In the genomic region with DNA sequence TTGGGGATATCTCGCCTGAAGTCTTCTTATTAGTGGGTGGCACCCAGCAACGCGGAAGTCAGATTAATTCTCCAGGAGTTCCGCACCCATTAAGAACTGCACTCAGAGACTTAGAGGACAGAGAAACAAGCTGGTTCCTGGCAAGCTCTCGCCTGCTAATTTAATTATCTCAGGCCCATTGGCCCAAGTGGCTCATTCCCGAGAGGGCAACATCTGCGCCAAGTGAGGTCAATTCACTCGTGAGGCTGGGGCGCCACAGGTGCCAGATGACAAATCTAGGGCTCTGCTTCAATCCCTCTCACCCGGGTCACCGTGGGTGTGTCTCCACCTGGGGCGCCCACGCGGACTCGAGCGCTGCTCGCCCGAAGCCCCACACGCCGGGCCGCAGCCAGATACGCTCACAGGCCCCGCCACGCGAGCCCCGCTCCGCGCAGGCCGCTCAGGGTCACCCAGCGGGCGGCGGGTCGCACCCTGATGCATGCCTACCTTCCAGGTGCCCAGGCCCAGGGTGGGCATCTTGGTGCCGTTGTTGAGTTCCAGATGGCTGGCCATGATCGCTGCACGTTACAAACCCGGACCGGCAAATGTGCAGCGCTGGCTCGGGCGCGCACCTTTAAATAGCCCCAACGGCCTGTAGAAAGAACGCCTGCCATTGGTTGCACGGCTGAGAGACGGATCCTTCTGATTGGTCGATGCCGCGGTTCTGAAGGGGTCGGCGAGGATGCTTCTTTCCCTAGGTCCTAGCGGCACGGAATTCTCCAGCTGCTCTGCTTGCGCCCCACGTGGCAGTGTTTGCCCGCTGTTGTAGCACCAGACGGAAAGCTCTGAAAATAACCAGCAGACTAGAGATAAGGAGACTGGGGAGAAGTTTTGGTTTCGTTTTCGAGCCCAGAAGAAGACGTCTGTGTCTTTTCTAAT, we compare ENCODE assay signal across 8 mouse cellular contexts. TPM values are rescaled to one million over a fixed set of nuclear protein-coding genes. Genes with fewer than 3 reads are reported as not detected.
DNase-seq lines count a peak whose midpoint lies in the region; ATAC-seq and TF ChIP-seq lines count a peak whose summit lies in the region.

Gene Akr1b3 (minus strand): TSS at position 625 of the 918 bp plus-strand sequence.

- H3K27me3 ChIP-seq in C2C12 (ENCODE audit: control insufficient read depth, insufficient read depth, insufficient read length) (no peaks in the 10 kb centered on the region), myocyte (ENCODE audit: control insufficient read depth, insufficient read depth, insufficient read length) (no peaks in the 10 kb centered on the region)
- peaks cover 8% of the 10 kb centered on the region; the same call in 1 of the 2 replicates for H3K27me3 ChIP-seq in erythroblast, embryonic 14.5 days (ENCODE audit: control insufficient read depth)
- no peaks in the 10 kb centered on the region for H3K27me3 ChIP-seq in heart, embryonic 11.5 days (ENCODE audit: control insufficient read depth, insufficient read depth, low read length)
- H3K27me3 ChIP-seq in kidney, embryonic 16.5 days (ENCODE audit: insufficient read depth, low read length) = no peaks in the 10 kb centered on the region
- no peaks in the 10 kb centered on the region for H3K27me3 ChIP-seq in liver, adult 2 months (ENCODE audit: control insufficient read depth, insufficient read depth, low read length)
- no peaks in the 10 kb centered on the region for H3K27me3 ChIP-seq in splenic B cell, adult 2 months (ENCODE audit: control insufficient read depth, insufficient read depth, low read length, poor library complexity, severe bottlenecking)

- 1% methylated on average over 54 of the region's 60 CpGs for WGBS in heart, embryonic 11.5 days (ENCODE audit: insufficient replicate concordance)
- under 1% methylated on average over 60 of the region's 60 CpGs for WGBS in kidney, embryonic 16.5 days
- WGBS in liver, adult 2 months = 5% methylated on average over 60 of the region's 60 CpGs

- H3K4me2 ChIP-seq in heart, embryonic 11.5 days = peak within 1 kb of the TSS; percentile 88
- peak within 1 kb of the TSS; percentile 94 for H3K4me2 ChIP-seq in kidney, embryonic 16.5 days (replicated peaks; ENCODE audit: low read depth, low read length)
- H3K4me2 ChIP-seq in myocyte (ENCODE audit: low read depth) = peak within 1 kb of the TSS; percentile 96

- DNase-seq in brain, embryonic 14.5 days (ENCODE audit: low read depth) = peak; percentile 98
- DNase-seq in liver, adult 2 months (ENCODE audit: extremely low read depth, low read depth, low spot score) = peak; percentile 81
- DNase-seq in splenic B cell, adult 2 months (ENCODE audit: low read depth, low spot score) = peak; percentile 92

- H3K79me3 ChIP-seq in C2C12 (ENCODE audit: low read depth) = peaks cover 29% of the 10 kb centered on the region

- no peaks in the 10 kb centered on the region; the same call in 1 of the 2 replicates for H3K9me3 ChIP-seq in erythroblast, embryonic 14.5 days (ENCODE audit: control insufficient read depth, low read length)
- H3K9me3 ChIP-seq in heart, embryonic 11.5 days (replicated peaks; ENCODE audit: control insufficient read depth, low read length) = no peaks in the 10 kb centered on the region
- no peaks in the 10 kb centered on the region for H3K9me3 ChIP-seq in kidney, embryonic 16.5 days (ENCODE audit: low read length)

- TF ChIP-seq POLR2A in brain, embryonic 14.5 days (IDR thresholded peaks at IDR 0.05; ENCODE audit: borderline replicate concordance, extremely low read depth, insufficient read depth, insufficient read length, poor library complexity, severe bottlenecking) = peak; percentile 32; the same call in 1 of the 2 replicates
- TF ChIP-seq POLR2A in liver, adult 2 months (IDR thresholded peaks at IDR 0.05; ENCODE audit: extremely low read depth, insufficient read depth, low read length) = no peak
- peak; percentile 79 for TF ChIP-seq POLR2A in myocyte (IDR thresholded peaks at IDR 0.05; ENCODE audit: insufficient read length, low read depth)

- H3K27ac ChIP-seq in heart, embryonic 11.5 days (ENCODE audit: low read depth, low read length) = peak within 1 kb of the TSS; percentile 88
- H3K27ac ChIP-seq in kidney, embryonic 16.5 days (ENCODE audit: low read length) = peak within 1 kb of the TSS; percentile 18; the same call in 1 of the 2 replicates
- H3K27ac ChIP-seq in liver, adult 2 months (replicated peaks; ENCODE audit: insufficient read depth, low read depth, low read length) = no peak within 1 kb of the TSS

- peak within 1 kb of the TSS; percentile 80 for H3K9ac ChIP-seq in heart, embryonic 11.5 days (ENCODE audit: low read depth, low read length)
- peak within 1 kb of the TSS; percentile 80 for H3K9ac ChIP-seq in kidney, embryonic 16.5 days (replicated peaks; ENCODE audit: low read length)
- H3K9ac ChIP-seq in liver, adult 2 months (ENCODE audit: low read depth, low read length) = peak within 1 kb of the TSS; percentile 76

- TF ChIP-seq CTCF in C2C12 (IDR thresholded peaks at IDR 0.05; ENCODE audit: control insufficient read depth, insufficient read depth, insufficient read length) = no peak
- TF ChIP-seq CTCF in brain, embryonic 14.5 days (IDR thresholded peaks at IDR 0.05; ENCODE audit: borderline replicate concordance, extremely low read depth, insufficient read depth, insufficient read length) = peak; percentile 49; the same call in 1 of the 2 replicates
- peak; percentile 44 for TF ChIP-seq CTCF in liver, adult 2 months (IDR thresholded peaks at IDR 0.05; ENCODE audit: low read depth, low read length)

- H3K36me3 ChIP-seq in C2C12 (ENCODE audit: control insufficient read depth, insufficient read depth) (peaks cover 4% of the 10 kb centered on the region), myocyte (ENCODE audit: control insufficient read depth, insufficient read depth) (no peaks in the 10 kb centered on the region)
- H3K36me3 ChIP-seq in erythroblast, embryonic 14.5 days (ENCODE audit: control insufficient read depth) = no peaks in the 10 kb centered on the region
- H3K36me3 ChIP-seq in heart, embryonic 11.5 days (ENCODE audit: control insufficient read depth, insufficient read depth, low read length) = no peaks in the 10 kb centered on the region
- peaks cover 2% of the 10 kb centered on the region; the same call in 1 of the 2 replicates for H3K36me3 ChIP-seq in kidney, embryonic 16.5 days (ENCODE audit: insufficient read depth, low read length)
- no peaks in the 10 kb centered on the region for H3K36me3 ChIP-seq in liver, adult 2 months (ENCODE audit: control insufficient read depth, insufficient read depth, low read length)
- no peaks in the 10 kb centered on the region for H3K36me3 ChIP-seq in splenic B cell, adult 2 months (ENCODE audit: control insufficient read depth, insufficient read depth, low read length, poor library complexity, severe bottlenecking)

- H3K4me3 ChIP-seq in C2C12 (ENCODE audit: insufficient read depth, poor library complexity, severe bottlenecking) (peak within 1 kb of the TSS; percentile 70), myocyte (peak within 1 kb of the TSS; percentile 63)
- H3K4me3 ChIP-seq in erythroblast, embryonic 14.5 days (replicated peaks) = peak within 1 kb of the TSS; percentile 70
- peak within 1 kb of the TSS; percentile 83 for H3K4me3 ChIP-seq in heart, embryonic 11.5 days (ENCODE audit: low read depth, low read length)
- peak within 1 kb of the TSS; percentile 84 for H3K4me3 ChIP-seq in kidney, embryonic 16.5 days (ENCODE audit: low read length)
- H3K4me3 ChIP-seq in liver, adult 2 months (ENCODE audit: insufficient read depth, low read depth, low read length) = peak within 1 kb of the TSS; percentile 80

- H3ac ChIP-seq in C2C12 (ENCODE audit: control insufficient read depth, insufficient read length, low read depth) (peak within 1 kb of the TSS; percentile 56), myocyte (ENCODE audit: control insufficient read depth, insufficient read length) (peak within 1 kb of the TSS; percentile 4)

- peaks cover 19% of the 10 kb centered on the region for H3K4me1 ChIP-seq in erythroblast, embryonic 14.5 days (ENCODE audit: control insufficient read depth)
- H3K4me1 ChIP-seq in heart, embryonic 11.5 days (ENCODE audit: control insufficient read depth, insufficient read depth, low read length) = peaks cover 11% of the 10 kb centered on the region
- peaks cover 20% of the 10 kb centered on the region; the same call in 1 of the 2 replicates for H3K4me1 ChIP-seq in kidney, embryonic 16.5 days (ENCODE audit: insufficient read depth, low read length)
- peaks cover 5% of the 10 kb centered on the region for H3K4me1 ChIP-seq in liver, adult 2 months (ENCODE audit: control insufficient read depth, insufficient read depth, low read length)

- peak; percentile 98 for ATAC-seq in heart, embryonic 11.5 days (replicated peaks; ENCODE audit: insufficient number of reproducible peaks, low FRiP score, low TSS enrichment)
- peak; percentile 99 for ATAC-seq in kidney, embryonic 16.5 days (ENCODE audit: low FRiP score, low TSS enrichment)

- H3K79me2 ChIP-seq in C2C12 (ENCODE audit: control insufficient read depth, insufficient read depth) = peaks cover 51% of the 10 kb centered on the region
- no peaks in the 10 kb centered on the region for H3K79me2 ChIP-seq in liver, adult 2 months (ENCODE audit: control insufficient read depth, insufficient read depth, low read length)
- H3K79me2 ChIP-seq in myocyte (ENCODE audit: control insufficient read depth, insufficient read depth) = peaks cover 40% of the 10 kb centered on the region

TF ChIP-seq in C2C12, 6 proteins besides CTCF, POLR2A, EP300 and RAD21 (continues in another document):
- TF ChIP-seq MAX (IDR thresholded peaks at IDR 0.05) (peak; percentile 97), MYOD1 (IDR thresholded peaks at IDR 0.05; ENCODE audit: control insufficient read depth, insufficient read length, low read depth) (no peak), MYOG (IDR thresholded peaks at IDR 0.05; ENCODE audit: control insufficient read depth, extremely low read depth, insufficient read length) (no peak), CEBPB (IDR thresholded peaks at IDR 0.05; ENCODE audit: low read depth) (no peak), USF1 (IDR thresholded peaks at IDR 0.05; ENCODE audit: low read depth) (peak; percentile 78)

TF ChIP-seq in myocyte, 11 proteins besides CTCF, POLR2A, EP300 and RAD21 (continues in another document):
- peak; percentile 95 for TF ChIP-seq MAX (IDR thresholded peaks at IDR 0.05; ENCODE audit: low read depth)
- peak; percentile 27 to 81 (median 73) for TF ChIP-seq MYOD1 (IDR thresholded peaks at IDR 0.05; ENCODE audit: control insufficient read depth in 1 of 3, insufficient read length in 2 of 3, low read depth in 2 of 3)
- no peak for TF ChIP-seq TCF3 (IDR thresholded peaks at IDR 0.05; ENCODE audit: insufficient read length, low read depth)
- TF ChIP-seq REST (IDR thresholded peaks at IDR 0.05; ENCODE audit: insufficient read depth, insufficient read length) = no peak

RNA-seq across cellular contexts. Expression of gene Akr1b3, which starts in this region (rescaled TPM):
- polyA plus RNA-seq in C2C12 (2012; fragmentation: generic; extraction: Trizol) = 455 TPM
- 88.4 and 99.9 TPM in 2 replicates for polyA plus RNA-seq in brain, embryonic 14.5 days (2012; rRNA removed)
- 0.52 and 0.54 TPM in 2 replicates for polyA plus RNA-seq in erythroblast, embryonic 14.5 days (2012)
- 205 TPM in 2 replicates for polyA plus RNA-seq in heart, embryonic 11.5 days (2014; fragmentation: Nextera tagmentation; extraction: Ambion mirVana)
- 195 and 200 TPM in 2 replicates for polyA plus RNA-seq in kidney, embryonic 16.5 days (2015; fragmentation: Nextera tagmentation; extraction: Ambion mirVana)
- total RNA-seq in liver, adult 2 months (2014; rRNA removed) = 17.5 and 18.3 TPM in 2 replicates
- 11.6 and 14.0 TPM in 2 replicates for polyA plus RNA-seq in liver, adult 2 months (2012; rRNA removed)
- polyA plus RNA-seq in myocyte (2012; fragmentation: generic; extraction: Trizol) = 493 TPM
